Mouse (Mus musculus): ENCODE results near the gene Uox. TPM values are rescaled to one million over a fixed set of nuclear protein-coding genes. Genes with fewer than 3 reads are reported as not detected.

Uox gene
- total RNA-seq (2021) = under 1 TPM in 1 of 2 experiments, not detected in 1; 0.37 TPM
- long read RNA-seq, experiment 1 = 0 reads
- long read RNA-seq, experiment 2 = 0 reads

GRCm38 (mm10) chr3:146570148-146570782 is at the start of gene Uox:
Gene Uox (plus strand): TSS chr3:146570426.
- no peak for DNase-seq (ENCODE audit: low spot score in 2 of 2)

GRCm38 (mm10) chr3:146520798-146521651 is 49.2 kb upstream of the Uox start, which contains the start of gene Rpf1:
Gene Rpf1 (minus strand): TSS chr3:146521429.
- DNase-seq (ENCODE audit: low spot score in 2 of 2) = peak; percentile 91 to 92

GRCm38 (mm10) chr3:146521652-146522020 is 48.6 kb upstream of the Uox start:
- DNase-seq (ENCODE audit: low spot score in 2 of 2) = no peak

GRCm38 (mm10) chr3:146528335-146528734 is 41.9 kb upstream of the Uox start:
- no peak for DNase-seq (ENCODE audit: low spot score in 2 of 2)

- DNase-seq (ENCODE audit: low spot score in 2 of 2) = no peak
These were observed 35.2 kb upstream of the Uox start for GRCm38 (mm10) chr3:146534986-146535385.

- DNase-seq (ENCODE audit: low spot score in 2 of 2) = no peak
These were observed 29.5 kb upstream of the Uox start for GRCm38 (mm10) chr3:146540521-146541273.

GRCm38 (mm10) chr3:146543632-146544031 is 26.6 kb upstream of the Uox start:
- no peak for DNase-seq (ENCODE audit: low spot score in 2 of 2)

- DNase-seq (ENCODE audit: low spot score in 2 of 2) = no peak
These were observed 15.4 kb upstream of the Uox start for GRCm38 (mm10) chr3:146554816-146555215.

- no peak for DNase-seq (ENCODE audit: low spot score in 2 of 2)
These were observed 13.7 kb upstream of the Uox start for GRCm38 (mm10) chr3:146556567-146556966.

- no peak for DNase-seq (ENCODE audit: low spot score in 2 of 2)
These were observed 12.7 kb upstream of the Uox start for GRCm38 (mm10) chr3:146557507-146557906.

- DNase-seq (ENCODE audit: low spot score in 2 of 2) = no peak
These were observed 7.3 kb upstream of the Uox start for GRCm38 (mm10) chr3:146562936-146563335.

- peak; percentile 78 to 88 for DNase-seq (ENCODE audit: low spot score in 2 of 2)
These were observed 5.8 kb upstream of the Uox start for GRCm38 (mm10) chr3:146564268-146565064.

GRCm38 (mm10) chr3:146565065-146565411 is 5.2 kb upstream of the Uox start:
- no peak for DNase-seq (ENCODE audit: low spot score in 2 of 2)

GRCm38 (mm10) chr3:146567366-146567765 is 2.9 kb upstream of the Uox start:
- no peak for DNase-seq (ENCODE audit: low spot score in 2 of 2)

- DNase-seq (ENCODE audit: low spot score in 2 of 2) = peak; percentile 32 to 42
These were observed 2.2 kb upstream of the Uox start for GRCm38 (mm10) chr3:146567884-146568530.

GRCm38 (mm10) chr3:146569594-146569993 is 632 bp upstream of the Uox start:
- DNase-seq (ENCODE audit: low spot score in 2 of 2) = no peak

- DNase-seq (ENCODE audit: low spot score in 2 of 2) = no peak
These were observed 713 bp downstream of the Uox start for GRCm38 (mm10) chr3:146570939-146571338.

GRCm38 (mm10) chr3:146571341-146571740 is 1.1 kb downstream of the Uox start:
- no peak for DNase-seq (ENCODE audit: low spot score in 2 of 2)

GRCm38 (mm10) chr3:146577591-146577990 is 7.4 kb downstream of the Uox start:
- no peak for DNase-seq (ENCODE audit: low spot score in 2 of 2)

GRCm38 (mm10) chr3:146580039-146580729 is 10.0 kb downstream of the Uox start:
- no peak for DNase-seq (ENCODE audit: low spot score in 2 of 2)

Measured in left cerebral cortex, adult 18-20 months (tissue).